Mouse (Mus musculus) forebrain, embryonic 16.5 days (tissue): Measurements from ENCODE around the gene Plscr1. TPM values are rescaled to one million over a fixed set of nuclear protein-coding genes. Genes with fewer than 3 reads are reported as not detected.

Experiments used
- ATAC-seq: fragments of 200-750 bp; cut with Nextera tagmentation; 2 replicates; pipeline ENCODE4 v1.8.0; 2017; ENCODE audit warnings: mild to moderate bottlenecking, moderate library complexity
- H3K27ac ChIP-seq: fragments of 300-500 bp; sonication (generic); 2 replicates; pipeline ENCODE4 v1.5.1; 2014; ENCODE audit warnings: low read length, control low read depth
- H3K27me3 ChIP-seq: fragments of 300-500 bp; sonication (generic); replicated peaks from 2 replicates; pipeline ENCODE4 v1.6.1; 2014; ENCODE audit warnings: low read length; ENCODE audit not compliant: control insufficient read depth, insufficient read depth
- H3K36me3 ChIP-seq: fragments of 300-500 bp; sonication (generic); 2 replicates; pipeline ENCODE4 v1.6.1; 2014; ENCODE audit not compliant: control insufficient read depth, insufficient read depth
- H3K4me1 ChIP-seq: fragments of 300-500 bp; sonication (generic); replicated peaks from 2 replicates; pipeline ENCODE4 v1.6.1; 2014; ENCODE audit warnings: low read length; ENCODE audit not compliant: control insufficient read depth, insufficient read depth
- H3K4me2 ChIP-seq: fragments of 300-500 bp; sonication (generic); 2 replicates; pipeline ENCODE4 v1.6.1; 2014; ENCODE audit warnings: mild to moderate bottlenecking, low read length, control low read depth
- H3K4me3 ChIP-seq: fragments of 300-500 bp; sonication (generic); replicated peaks from 2 replicates; pipeline ENCODE4 v1.5.1; 2014; ENCODE audit warnings: mild to moderate bottlenecking, low read length, control low read depth
- H3K9ac ChIP-seq: fragments of 300-500 bp; sonication (generic); replicated peaks from 2 replicates; pipeline ENCODE4 v1.6.1; 2014; ENCODE audit warnings: low read depth, low read length, control low read depth
- H3K9me3 ChIP-seq: fragments of 300-500 bp; sonication (generic); 2 replicates; pipeline ENCODE4 v1.6.1; 2016; ENCODE audit warnings: low read length; ENCODE audit not compliant: control insufficient read depth
- WGBS: fragments of 180-500 bp; shearing (Covaris S2); extraction: QIAGEN DNeasy Blood & Tissue Kit; methylation state at CpG from one replicate; pipeline ENCODE4 v1.1.7; 2014; 5-methylcytosine and 5-hydroxymethylcytosine counted together
- polyA plus RNA-seq: library from polyadenylated mRNA; unstranded; fragments of >200 nt; fragmentation: Nextera tagmentation; extraction: Ambion mirVana; gene quantifications from 2 replicates; pipeline ENCODE4 v1.2.1, GENCODE M21; 2015

The Plscr1 gene
- polyA plus RNA-seq, 1 experiment from 2014 or later: 5.9 TPM

GRCm38 (mm10) chr9:92221480-92221879 lies 28.1 kb upstream of the Plscr1 start:
- H3K4me3 ChIP-seq: no peak overlapping the region
- no peak overlapping the region for H3K4me2 ChIP-seq
- ATAC-seq: no peak
- no peaks in the 10 kb centered on the region for H3K36me3 ChIP-seq
- no peaks in the 10 kb centered on the region for H3K27me3 ChIP-seq
- no peak overlapping the region for H3K27ac ChIP-seq
- no peaks in the 10 kb centered on the region for H3K4me1 ChIP-seq
- H3K9me3 ChIP-seq: no peaks in the 10 kb centered on the region
- no peak overlapping the region for H3K9ac ChIP-seq

- Histone ChIP-seq H3K9ac (no peak overlapping the region), H3K4me2 (no peak overlapping the region), H3K27me3 (no peaks in the 10 kb centered on the region), H3K36me3 (no peaks in the 10 kb centered on the region), H3K4me3 (no peak overlapping the region), H3K27ac (no peak overlapping the region), H3K9me3 (no peaks in the 10 kb centered on the region), H3K4me1 (no peaks in the 10 kb centered on the region)
- ATAC-seq: no peak
- WGBS: 97% methylated on average over 1 of the region's 1 CpGs
Measured at GRCm38 (mm10) chr9:92224598-92225231, 24.8 kb upstream of the Plscr1 start.

- H3K9me3 ChIP-seq: no peaks in the 10 kb centered on the region
- no peaks in the 10 kb centered on the region for H3K36me3 ChIP-seq
- no peaks in the 10 kb centered on the region for H3K27me3 ChIP-seq
- 91% methylated on average over 3 of the region's 3 CpGs for WGBS
- H3K4me1 ChIP-seq: no peaks in the 10 kb centered on the region
- H3K9ac ChIP-seq: no peak overlapping the region
- H3K4me2 ChIP-seq: no peak overlapping the region
- ATAC-seq: no peak
- H3K27ac ChIP-seq: no peak overlapping the region
- no peak overlapping the region for H3K4me3 ChIP-seq
Measured at GRCm38 (mm10) chr9:92226127-92226655, 23.4 kb upstream of the Plscr1 start.

- Histone ChIP-seq H3K9me3 (no peaks in the 10 kb centered on the region), H3K4me3 (no peak overlapping the region), H3K27me3 (no peaks in the 10 kb centered on the region), H3K9ac (no peak overlapping the region), H3K36me3 (no peaks in the 10 kb centered on the region), H3K27ac (no peak overlapping the region), H3K4me2 (no peak overlapping the region), H3K4me1 (no peaks in the 10 kb centered on the region)
- no peak for ATAC-seq
- WGBS: 82% methylated on average over 3 of the region's 3 CpGs
Measured at GRCm38 (mm10) chr9:92226795-92227194, 22.8 kb upstream of the Plscr1 start.

- Histone ChIP-seq H3K27ac (no peak overlapping the region), H3K36me3 (no peaks in the 10 kb centered on the region), H3K27me3 (no peaks in the 10 kb centered on the region), H3K4me3 (no peak overlapping the region), H3K9me3 (no peaks in the 10 kb centered on the region), H3K4me2 (no peak overlapping the region), H3K4me1 (no peaks in the 10 kb centered on the region), H3K9ac (no peak overlapping the region)
- WGBS: 91% methylated on average over 16 of the region's 16 CpGs
- no peak for ATAC-seq
Measured at GRCm38 (mm10) chr9:92228867-92229832, 20.4 kb upstream of the Plscr1 start.

GRCm38 (mm10) chr9:92229833-92230205 lies 19.7 kb upstream of the Plscr1 start:
- 87% methylated on average over 2 of the region's 2 CpGs for WGBS
- no peaks in the 10 kb centered on the region for H3K9me3 ChIP-seq
- ATAC-seq: no peak

GRCm38 (mm10) chr9:92234901-92235458 lies 14.6 kb upstream of the Plscr1 start:
- no peaks in the 10 kb centered on the region for H3K9me3 ChIP-seq
- H3K9ac ChIP-seq: no peak overlapping the region
- H3K4me2 ChIP-seq: no peak overlapping the region
- no peaks in the 10 kb centered on the region for H3K36me3 ChIP-seq
- WGBS: 88% methylated on average over 11 of the region's 11 CpGs
- no peaks in the 10 kb centered on the region for H3K4me1 ChIP-seq
- H3K27me3 ChIP-seq: no peaks in the 10 kb centered on the region
- no peak overlapping the region for H3K4me3 ChIP-seq
- H3K27ac ChIP-seq: no peak overlapping the region
- no peak for ATAC-seq

More at GRCm38 (mm10) chr9:92229833-92230205, 19.7 kb upstream of the Plscr1 start:
- no peaks in the 10 kb centered on the region for H3K27me3 ChIP-seq
- H3K4me3 ChIP-seq: no peak overlapping the region
- H3K4me1 ChIP-seq: no peaks in the 10 kb centered on the region
- H3K4me2 ChIP-seq: no peak overlapping the region
- H3K36me3 ChIP-seq: no peaks in the 10 kb centered on the region
- no peak overlapping the region for H3K9ac ChIP-seq
- no peak overlapping the region for H3K27ac ChIP-seq

GRCm38 (mm10) chr9:92248773-92249446 lies 640 bp upstream of the Plscr1 start:
- no peaks in the 10 kb centered on the region for H3K36me3 ChIP-seq
- no peaks in the 10 kb centered on the region for H3K27me3 ChIP-seq
- no peak overlapping the region for H3K9ac ChIP-seq
- H3K27ac ChIP-seq: no peak overlapping the region
- H3K4me3 ChIP-seq: no peak overlapping the region
- 81% methylated on average over 7 of the region's 7 CpGs for WGBS
- H3K4me2 ChIP-seq: no peak overlapping the region
- no peaks in the 10 kb centered on the region for H3K9me3 ChIP-seq
- no peak for ATAC-seq
- peaks cover 7% of the 10 kb centered on the region for H3K4me1 ChIP-seq
